Mouse (Mus musculus) kidney, postnatal 4 days (tissue): ENCODE data around the gene Itga6.
A peak's percentile ranks its signal among the peaks of the same experiment; 100 is the strongest.

Experiments
- DNase-seq, 2 experiments: peaks; one replicate each; pipeline ENCODE4 v3.0.0; 2021; ENCODE audit warnings: mixed read lengths in 2 of 2

Itga6 gene

DNA sequence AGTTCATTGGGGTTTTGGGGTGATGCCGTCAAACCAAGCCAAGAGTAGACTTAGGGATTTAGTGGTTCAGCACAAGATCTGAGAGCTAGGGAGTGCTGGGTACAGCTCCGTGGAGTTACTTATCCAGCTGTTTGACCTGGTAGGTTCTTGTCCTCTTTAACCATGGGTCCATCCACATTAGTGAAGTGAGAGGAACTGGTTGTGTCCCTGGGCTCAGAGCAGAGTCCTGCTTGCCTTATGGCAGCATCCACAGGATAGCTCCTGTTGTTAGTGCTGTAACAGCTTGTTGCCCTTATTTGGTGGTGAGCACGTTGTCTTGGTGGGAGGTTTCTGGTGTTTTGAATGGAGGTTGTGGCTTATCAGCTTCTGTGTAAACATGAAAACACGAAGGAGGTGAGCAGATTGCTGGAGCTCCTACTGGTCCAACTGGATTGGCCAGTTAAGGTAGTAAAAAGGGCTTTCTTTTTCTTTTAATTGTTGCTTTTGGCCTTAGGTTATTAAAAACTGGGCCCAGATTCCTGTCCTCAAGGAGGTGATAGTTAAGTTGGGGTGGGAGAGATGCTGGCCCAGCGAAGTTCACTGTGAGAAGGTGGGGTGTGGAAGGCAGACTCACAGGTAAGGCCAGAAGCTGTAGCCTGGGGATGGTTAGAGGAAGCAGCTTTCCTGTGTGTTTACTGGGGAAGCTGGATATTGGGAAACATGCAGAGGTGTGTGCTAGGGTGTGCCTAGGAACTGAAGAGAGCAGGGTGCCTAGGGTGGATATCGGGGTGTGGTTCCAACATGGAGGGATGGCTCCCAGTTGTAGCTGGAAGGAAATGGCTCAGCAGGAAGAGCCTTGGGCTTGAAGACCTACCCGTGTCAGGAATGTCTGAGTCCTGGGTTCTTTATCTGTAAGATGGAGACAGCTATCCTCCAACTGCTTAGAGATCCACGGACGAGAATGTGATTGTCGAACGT lies 60.5 kb downstream of the Itga6 start:
- no peak for DNase-seq

DNA sequence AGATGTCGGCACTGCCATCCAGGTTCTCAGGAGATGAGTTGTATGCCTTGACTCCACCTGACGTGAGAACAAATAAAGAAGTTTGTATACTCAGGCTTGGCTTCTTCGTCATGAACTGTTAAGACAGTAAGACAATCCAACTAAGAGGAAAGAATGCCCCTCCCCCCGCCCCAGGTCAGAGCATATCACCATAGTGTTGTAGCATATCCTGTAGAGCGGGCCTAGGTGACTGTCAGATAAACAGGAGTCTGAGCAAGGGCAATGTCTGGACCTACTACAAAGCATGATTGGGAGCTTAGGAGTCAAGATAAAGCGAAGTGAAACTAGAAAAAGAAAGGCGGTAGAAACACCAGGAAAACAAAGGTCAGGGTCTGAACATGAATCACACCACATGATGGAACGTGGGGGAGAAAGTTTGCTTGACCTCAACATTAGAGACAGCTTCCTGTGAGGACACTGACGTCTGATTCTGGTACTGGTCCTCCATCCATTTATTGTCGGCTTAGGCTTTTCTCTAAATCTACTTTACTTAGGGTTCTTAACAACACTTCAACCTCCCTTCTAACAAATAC lies 64.0 kb downstream of the Itga6 start:
- no peak for DNase-seq

DNA sequence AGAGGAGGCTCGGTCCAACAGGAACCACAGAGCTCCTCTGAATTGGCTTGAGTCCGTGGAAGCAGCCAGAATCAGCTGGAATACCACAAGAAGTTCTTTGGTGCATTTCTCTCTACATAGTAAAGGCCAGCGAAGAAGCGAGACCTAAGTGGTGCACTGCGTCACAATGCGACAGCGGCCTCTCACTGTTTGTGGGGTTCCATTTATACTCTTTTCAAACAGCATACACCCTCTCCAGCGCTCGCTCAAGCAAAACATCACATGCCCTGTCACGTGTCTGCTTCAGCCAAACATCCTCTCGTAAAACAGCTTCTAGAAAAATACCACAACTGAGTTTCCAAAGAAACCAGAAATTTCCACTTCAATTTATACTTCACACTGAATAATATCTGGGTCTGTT lies 64.6 kb downstream of the Itga6 start:
- no peak for DNase-seq

DNA sequence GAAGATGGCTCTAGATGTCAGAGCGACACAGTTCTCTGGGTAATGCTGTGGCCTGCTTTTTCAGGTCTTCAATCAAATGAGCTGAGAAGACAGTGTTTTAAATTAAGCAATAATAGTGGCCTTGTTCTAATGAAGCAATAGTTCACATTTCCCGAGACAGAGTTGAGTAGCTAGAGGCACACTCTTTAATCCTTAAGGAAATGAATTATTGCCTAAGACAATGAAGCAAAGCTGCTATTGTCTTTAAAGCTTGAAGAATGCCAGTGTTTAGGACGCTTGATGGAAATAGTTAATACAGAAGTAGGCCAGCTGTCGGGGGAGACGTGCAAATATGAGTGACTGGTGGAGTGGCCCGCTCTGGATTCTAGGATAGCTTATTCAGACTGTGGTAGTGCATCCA lies 65.5 kb downstream of the Itga6 start:
- DNase-seq, result no peak

DNA sequence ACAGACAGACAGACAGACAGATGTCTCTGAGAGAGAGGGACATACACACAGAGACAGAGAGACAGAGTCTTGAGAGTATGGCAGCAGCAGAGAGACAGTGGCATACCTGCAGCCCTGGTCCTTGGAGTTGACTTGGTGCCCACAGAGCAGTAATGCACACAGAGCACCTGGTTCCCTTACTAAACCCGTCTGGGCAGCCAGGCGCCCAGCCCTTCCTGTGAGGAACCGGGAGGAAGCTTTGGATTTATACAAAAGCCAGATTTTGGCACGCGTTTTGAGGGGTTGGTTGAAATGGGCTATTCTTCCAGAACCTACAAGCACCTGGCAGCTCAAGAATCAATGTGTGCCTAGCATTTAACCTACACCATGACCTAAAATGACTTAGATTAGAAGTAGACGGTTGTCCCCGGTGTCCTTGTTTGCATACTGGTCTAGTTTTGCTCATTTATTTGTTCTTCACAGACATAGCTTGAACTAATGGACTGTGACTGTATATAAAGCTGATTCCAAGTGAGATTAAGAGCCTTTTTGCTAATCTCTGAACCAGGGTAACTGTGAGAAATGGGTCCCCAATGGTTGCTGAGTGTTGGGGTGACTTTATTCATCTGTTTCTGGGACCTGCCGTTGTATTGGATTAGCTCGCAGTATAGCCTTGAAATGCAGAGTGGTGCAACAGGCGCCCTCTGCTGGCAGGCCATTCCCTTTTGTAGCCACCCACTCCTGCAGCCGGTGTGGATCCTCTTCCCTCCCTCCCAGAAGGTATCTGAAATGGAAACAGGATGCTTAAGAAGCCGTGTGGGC lies 67.0 kb downstream of the Itga6 start:
- DNase-seq, result peak; percentile 92 to 93

DNA sequence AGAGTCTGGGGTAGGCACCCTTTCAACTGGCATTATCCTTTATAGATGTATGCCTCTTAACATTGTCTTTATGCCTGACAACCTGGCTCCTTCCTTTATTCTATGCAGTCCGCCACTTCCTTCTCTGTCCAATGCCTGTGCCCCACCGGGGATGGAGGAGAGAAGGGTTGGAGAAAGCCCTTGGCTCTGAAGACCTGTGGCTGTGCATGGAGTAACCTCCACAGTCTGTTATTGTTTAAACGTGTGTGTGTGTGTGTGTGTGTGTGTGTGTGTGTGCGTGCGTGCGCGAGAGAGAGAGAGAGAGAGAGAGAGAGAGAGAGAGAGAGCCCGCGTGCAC lies 67.6 kb downstream of the Itga6 start:
- DNase-seq, result no peak

DNA sequence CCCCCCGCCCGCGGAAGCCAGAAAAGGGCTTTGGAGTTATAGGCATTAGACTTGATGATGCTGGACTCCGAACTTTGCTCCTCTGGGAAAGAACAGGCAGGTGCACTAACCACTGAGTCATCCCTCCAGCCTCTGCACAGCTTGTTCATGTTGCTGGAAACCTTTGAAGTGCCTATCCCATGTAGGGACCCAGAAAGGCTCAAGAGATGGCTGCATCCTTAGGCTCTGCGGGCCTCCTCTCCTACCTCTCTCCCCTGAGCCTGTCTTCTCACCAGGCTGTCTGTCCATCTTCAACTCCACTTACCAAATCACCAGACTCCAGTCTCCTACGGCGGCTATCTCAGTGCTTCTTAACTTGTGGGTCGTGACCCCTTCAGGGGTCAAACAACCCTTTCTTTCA lies 68.0 kb downstream of the Itga6 start:
- no peak for DNase-seq

DNA sequence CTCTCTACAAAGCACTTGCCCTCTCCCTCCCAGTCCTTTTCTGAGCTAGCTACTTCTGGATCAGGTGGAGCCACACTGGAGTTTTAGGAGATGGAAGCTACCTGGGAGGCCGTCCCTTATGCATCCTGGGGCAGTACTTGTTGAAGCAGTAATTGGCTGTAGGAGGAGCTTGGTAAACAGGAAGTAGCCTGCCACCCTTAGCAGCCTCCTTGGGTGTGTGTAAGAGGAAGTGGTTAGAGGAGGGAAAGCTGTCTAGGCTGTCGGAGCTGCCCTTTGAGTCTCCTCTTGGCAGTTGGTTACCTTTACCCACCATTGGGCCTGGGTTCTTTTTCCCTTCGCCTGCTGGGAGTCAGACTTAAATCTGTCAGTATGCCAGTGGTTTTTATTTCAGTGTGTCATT lies 68.6 kb downstream of the Itga6 start:
- DNase-seq, result peak; percentile 33 to 47

DNA sequence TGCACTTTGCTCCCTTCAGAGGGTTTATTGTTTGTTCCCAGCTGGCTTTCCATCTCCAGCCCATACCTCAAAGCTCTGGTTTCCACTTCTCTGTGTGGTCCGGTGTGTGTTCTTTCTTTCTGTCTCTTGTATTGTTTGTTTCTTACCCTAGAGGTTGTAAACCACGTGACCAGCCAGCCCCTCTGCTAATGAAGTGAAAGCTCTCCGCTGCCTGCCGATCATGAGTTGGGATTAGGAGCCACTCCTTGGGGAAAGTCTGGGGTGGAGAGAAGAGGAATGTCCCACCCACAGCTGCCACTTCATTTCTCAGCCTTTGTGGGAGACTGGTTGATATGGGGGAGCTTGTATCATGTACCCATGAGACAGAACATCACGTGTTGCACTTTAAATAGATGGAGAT lies 69.9 kb downstream of the Itga6 start:
- no peak for DNase-seq

DNA sequence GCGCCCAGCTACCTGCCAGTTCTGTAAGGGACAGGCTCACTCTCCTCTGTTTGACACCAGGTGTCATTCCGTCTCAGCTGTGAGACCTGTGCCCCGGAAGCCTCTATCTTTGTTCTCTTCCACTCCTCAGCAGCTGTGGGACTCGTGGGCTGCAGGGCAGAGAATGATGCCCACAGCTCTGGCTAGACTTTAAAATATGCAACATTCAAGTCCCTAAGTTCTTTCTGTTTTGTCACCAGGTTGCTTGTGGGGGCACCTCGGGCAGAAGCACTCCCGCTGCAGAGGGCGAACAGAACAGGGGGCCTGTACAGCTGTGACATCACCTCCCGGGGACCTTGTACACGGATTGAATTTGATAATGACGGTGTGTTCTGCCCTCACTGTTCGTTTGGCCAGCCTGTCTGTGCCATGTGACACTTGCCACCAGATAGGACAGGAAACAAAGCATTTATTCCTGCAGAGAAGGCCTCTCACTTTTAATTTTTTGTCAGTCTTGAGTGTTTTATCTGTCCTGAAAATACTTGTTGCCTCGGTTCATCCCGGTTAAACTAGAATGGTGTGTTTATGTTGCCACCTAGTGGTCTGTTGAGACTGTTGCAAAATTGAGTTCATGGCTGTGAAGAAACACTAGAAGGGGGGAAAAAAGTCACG lies 71.1 kb downstream of the Itga6 start:
- DNase-seq, result no peak

DNA sequence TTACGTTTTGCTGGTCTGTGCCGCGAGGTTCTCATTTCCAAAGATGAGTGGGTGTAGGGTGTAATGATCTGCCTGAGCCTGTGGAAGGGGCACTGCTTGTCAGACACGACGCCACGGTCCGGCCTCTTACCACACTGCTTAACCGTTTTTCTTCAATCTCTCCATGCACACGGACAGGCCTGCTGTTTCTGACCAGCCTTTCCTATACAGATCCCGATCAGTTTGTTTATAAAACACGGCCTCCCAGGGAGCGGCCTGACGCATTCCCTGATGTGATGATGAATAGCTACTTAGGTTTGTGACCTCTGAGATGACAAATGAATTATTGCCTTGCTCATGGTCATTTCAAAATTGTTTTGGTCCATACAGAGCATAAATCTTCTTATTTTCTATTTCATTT lies 78.7 kb downstream of the Itga6 start:
- peak in 1 of 2 experiments; percentile 22 for DNase-seq

DNA sequence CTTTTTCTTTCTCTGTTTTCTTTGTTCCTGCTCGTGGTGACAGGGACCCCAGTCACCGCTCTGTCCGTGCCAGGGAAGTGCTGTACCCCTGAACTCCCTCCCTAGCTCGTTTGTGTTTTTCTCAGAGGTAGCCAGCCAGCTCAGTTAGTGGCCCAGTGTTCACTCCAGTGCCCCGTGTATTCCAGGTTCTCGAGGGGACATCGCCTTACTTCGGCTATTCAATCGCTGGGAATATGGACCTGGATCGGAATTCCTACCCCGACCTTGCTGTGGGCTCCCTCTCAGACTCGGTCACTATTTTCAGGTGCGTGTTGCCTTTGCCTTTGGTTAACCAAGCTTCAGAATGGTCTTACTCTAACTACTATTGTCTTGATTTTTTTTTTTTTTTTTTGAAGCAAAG lies 82.3 kb downstream of the Itga6 start:
- no peak for DNase-seq

DNA sequence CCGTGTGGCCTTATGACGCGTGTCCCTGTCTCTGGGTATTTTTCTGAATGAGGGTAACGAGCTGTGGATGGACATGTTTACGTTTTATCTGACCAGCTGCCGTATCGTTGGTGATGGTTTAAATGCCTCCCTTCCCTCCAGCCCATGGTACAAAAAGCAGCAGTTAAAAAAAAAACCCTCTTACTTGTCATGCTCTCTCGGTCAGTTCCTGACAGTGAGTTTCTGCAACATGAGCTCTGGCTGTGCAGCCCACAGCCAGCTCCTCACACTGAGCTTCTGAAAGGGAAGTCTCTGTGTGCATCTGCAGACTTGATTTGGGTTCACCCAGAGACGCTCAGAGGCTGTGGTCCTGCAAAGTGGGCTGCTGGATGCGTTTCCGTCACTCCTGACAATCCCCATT lies 83.5 kb downstream of the Itga6 start:
- no peak for DNase-seq

DNA sequence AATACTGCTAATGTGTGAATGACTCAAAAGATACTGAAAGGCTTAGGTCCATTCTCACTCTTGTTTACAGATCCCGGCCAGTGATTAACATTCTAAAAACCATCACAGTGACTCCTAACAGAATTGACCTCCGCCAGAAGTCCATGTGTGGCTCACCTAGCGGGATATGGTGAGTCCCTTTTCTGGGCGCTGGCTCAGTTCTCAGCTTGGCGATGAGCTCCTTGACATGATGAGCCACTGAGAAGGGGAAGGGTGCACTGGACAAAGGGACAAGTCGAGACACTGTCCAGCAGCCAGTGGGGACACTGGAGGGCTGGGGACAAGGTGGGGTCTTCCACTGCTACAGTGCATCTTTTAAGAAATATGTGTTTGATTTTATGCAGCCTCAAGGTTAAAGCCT lies 88.2 kb downstream of the Itga6 start:
- DNase-seq, result no peak

DNA sequence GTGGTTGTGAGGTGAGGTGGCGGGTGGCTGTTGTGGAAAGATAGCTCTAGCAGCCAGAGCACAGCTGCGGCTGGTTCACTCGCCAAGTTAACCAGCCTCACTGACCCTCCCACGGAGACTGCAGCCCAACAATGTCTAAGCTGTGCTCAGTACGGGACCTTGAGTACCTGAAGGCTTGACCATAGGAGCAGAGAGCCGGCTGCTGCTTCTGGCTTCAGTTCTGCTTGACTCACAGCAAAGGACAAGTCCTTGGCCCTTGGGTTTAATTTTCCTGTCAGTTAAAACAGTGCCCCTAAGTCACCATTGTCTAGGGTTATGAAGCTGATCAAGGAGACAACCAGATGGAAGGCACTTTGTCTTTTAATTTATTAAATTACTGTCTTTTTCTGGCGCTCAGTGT lies 89.0 kb downstream of the Itga6 start:
- DNase-seq, result no peak

DNA sequence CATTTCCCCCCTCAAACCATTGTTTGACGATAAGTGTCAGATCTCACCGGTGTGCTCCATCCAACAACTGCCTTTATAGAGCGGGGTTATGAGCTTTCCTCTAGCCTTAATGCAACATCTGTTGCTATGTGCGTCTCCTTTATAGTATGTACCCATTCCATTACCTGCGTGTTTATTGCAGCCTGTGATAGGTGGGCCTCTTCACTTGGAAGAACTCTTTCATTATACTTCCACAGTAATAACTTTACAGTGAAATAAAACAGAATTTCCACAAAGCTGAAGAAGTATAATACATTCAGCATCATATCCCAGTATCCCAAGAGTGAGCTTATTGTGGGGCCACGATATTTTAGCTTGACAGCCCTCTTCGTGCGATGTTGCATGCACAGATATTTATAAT lies 90.1 kb downstream of the Itga6 start:
- no peak for DNase-seq

DNA sequence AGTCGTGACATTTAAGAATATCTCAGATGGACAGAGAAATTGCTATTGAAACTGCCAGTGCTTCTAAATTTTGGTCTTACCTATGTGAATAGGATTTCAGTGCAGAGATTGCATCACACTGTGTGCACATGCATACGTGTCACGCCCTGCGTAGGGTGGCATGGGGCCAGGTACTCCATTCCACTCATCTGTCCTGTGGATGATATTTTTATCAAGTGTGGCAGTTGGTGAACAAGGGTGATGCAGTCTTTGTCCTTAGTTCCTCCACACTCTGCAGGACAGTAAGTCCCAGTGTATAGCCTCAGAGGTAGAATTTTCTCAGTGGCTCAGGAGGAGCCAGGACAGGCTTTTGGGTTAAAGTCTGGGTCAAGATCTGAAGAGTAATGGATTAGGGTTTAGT lies 90.8 kb downstream of the Itga6 start:
- no peak for DNase-seq

DNA sequence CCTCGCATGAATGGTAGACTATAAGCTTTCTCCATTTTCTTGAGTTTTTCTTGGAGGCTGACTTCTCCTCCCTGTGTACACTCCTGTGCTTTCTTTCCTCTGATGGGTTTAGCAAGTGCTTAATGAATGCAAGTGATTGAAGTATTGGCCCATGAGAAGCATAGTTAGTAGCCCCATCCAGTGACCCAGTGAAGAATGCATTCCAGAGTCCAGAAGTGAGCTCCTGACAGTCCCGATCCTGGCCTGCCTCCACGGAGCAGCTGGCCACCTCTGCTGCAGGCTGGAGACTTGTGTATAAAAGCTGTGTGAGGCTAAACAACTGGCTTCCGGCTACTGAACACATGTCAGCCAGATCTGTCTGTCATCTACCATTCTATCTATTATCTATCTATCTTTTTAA lies 91.8 kb downstream of the Itga6 start:
- peak in 1 of 2 experiments; percentile 31 for DNase-seq

DNA sequence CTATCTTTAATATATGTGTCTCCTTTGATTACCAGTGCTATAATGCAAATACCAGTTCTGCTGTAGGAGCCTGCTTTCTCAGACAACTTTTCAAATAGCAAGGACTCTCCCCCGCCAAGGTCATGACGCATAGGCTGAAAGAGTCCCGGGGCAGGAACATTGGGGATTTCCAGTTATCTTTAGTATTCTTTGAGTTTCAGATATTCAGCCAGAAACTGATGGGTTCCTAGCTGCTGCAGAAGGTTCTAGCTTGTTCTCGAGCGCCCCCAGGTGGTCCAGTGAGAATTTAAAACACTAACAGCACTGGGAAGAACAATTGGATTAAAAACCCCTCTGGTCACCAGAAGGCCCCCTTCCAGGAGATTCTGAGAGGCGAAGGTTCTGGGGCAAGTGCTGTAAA lies 92.4 kb downstream of the Itga6 start:
- DNase-seq, result peak; percentile 85 to 87

DNA sequence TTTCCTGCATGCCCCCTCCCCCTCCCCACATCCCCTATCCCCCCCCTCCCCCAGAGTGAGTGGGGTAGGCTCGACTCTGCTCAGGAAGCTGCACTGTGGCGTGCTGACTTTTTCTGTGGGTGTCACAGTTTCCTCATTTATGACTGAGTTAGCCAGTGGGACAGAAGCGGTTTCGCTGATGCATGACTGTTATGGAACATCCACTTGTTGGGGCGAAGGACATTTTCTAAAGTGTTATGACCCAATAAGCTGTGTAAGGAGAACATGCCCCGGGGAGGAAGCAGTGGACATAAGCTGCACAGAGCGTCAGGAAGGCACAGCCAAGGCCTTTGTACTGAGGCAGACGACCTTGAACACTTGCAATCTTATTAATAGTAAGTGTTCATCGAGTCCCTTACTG lies 97.9 kb downstream of the Itga6 start:
- no peak for DNase-seq

DNA sequence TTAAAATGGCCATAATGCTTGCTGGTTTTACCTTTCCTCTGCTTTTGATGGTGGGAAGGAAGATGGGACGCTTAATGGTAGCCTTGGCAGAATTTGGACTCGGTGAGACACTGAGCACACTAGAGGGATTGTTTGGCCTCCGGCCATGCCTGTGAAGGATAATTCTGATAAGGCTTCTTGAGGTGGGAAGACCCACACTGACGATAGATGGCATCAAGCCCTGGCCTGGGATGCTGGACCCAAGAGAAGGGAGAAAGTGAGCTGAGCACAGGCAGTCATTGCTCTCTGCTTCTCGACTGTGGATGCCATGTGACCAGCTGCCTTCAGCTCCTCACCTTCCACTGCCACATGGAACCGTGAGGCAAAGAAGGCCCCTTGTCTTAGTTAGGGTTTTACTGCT lies 99.5 kb downstream of the Itga6 start:
- DNase-seq, result no peak

DNA sequence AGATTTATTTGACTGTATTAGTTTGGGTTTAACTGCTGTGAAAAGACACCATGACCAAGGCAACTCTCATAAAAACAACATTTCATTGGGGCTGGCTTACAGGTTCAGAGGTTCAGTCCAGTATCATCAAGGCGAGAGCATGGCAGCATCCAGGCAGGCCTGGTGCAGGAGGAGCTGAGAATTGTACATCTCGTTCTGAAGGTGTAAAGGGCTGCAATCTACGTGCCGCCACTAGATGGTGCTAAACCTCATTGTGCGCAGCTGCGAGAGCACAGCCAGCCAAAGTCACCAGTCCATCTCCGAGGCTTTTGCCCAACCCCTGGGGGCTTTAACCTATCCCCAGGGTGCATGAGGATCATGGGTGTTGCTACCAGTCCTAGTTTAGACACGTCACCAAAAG lies 106.7 kb downstream of the Itga6 start:
- DNase-seq, result peak; percentile 76 to 79

DNA sequence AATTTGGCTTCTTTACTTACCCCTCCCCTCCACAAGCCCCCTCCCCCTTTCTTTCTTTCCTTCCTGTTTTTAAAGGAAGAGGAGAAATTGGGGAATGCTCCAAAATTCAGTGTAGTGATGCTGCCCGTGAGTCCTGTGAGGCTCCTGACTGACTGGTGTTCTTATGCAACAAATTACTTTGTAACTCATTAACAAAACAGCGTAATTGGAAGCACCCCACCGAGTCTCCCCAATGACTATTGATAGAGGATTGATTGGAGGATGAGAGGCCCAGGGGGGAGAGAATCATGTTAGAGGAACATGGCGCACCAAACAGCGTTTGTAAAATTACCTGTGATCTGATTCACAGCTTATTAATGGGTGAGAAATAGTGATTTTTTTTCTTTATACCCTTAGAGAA lies 109.7 kb downstream of the Itga6 start:
- no peak for DNase-seq
